Comparison of ENCODE assay signal across 16 mouse cellular contexts in genomic region chr3:117602404-117602803, GRCm38 (mm10). TPM values are rescaled to one million over a fixed set of nuclear protein-coding genes. Genes with fewer than 3 reads are reported as not detected.
"Had no signal": no experiment of that assay in that cellular context is flagged by ENCODE, and none has a peak within 500 bp of the region (broad histone marks: within the 10 kb centered on the region; RNA-seq: fewer than 3 reads in every experiment).

No protein-coding gene starts in this region.

- DNase-seq: kidney, adult 18-20 months; kidney, postnatal 10 days; kidney, postnatal 4 days; liver; liver, embryonic 13.5 days; liver, postnatal 0 days; lung, postnatal 14 days; right cerebral cortex, postnatal 4 days; spleen, adult 18-20 months; thymus, adult 2 months; thymus, postnatal 25 days had no signal

- ATAC-seq: liver, postnatal 0 days had no signal

- H3K4me1 ChIP-seq: limb, embryonic 12.5 days; liver, embryonic 13.5 days; lung, embryonic 15.5 days; megakaryocyte, embryonic 14.5 days had no signal

- H3K9ac ChIP-seq: limb, embryonic 12.5 days; liver, embryonic 13.5 days; liver, postnatal 0 days; lung, embryonic 15.5 days had no signal

- H3K27me3 ChIP-seq: limb, embryonic 12.5 days; liver, embryonic 13.5 days; lung, embryonic 15.5 days; megakaryocyte, embryonic 14.5 days had no signal

- H3K4me3 ChIP-seq: limb, embryonic 12.5 days; liver, embryonic 13.5 days; lung, embryonic 15.5 days; megakaryocyte, embryonic 14.5 days had no signal

- H3K27ac ChIP-seq: limb, embryonic 12.5 days; liver, embryonic 13.5 days; lung, embryonic 15.5 days; macrophage had no signal

- H3K4me2 ChIP-seq: limb, embryonic 12.5 days; liver, embryonic 13.5 days; lung, embryonic 15.5 days; midbrain, embryonic 11.5 days had no signal

- H3K9me3 ChIP-seq: limb, embryonic 12.5 days; liver, embryonic 13.5 days; lung, embryonic 15.5 days; megakaryocyte, embryonic 14.5 days had no signal

- H3K36me3 ChIP-seq: limb, embryonic 12.5 days; liver, embryonic 13.5 days; lung, embryonic 15.5 days had no signal

RNA-seq across cellular contexts. Expression of gene Plppr5, which starts 27.8 kb away (rescaled TPM):
- polyA plus RNA-seq: liver, postnatal 0 days; macrophage had no signal
